Mouse (Mus musculus) T-helper 2 cell (primary cell): ENCODE results near the gene Plpp3.

Source experiments
- in situ Hi-C: fragments of 300-600 bp; cut with MboI, MseI; formaldehyde crosslinking; loops from one replicate; pipeline ENCODE4 v1.15.1; 2025; ENCODE audit warnings: high pct_unique_total_duplicates

Gene Plpp3

DNA sequence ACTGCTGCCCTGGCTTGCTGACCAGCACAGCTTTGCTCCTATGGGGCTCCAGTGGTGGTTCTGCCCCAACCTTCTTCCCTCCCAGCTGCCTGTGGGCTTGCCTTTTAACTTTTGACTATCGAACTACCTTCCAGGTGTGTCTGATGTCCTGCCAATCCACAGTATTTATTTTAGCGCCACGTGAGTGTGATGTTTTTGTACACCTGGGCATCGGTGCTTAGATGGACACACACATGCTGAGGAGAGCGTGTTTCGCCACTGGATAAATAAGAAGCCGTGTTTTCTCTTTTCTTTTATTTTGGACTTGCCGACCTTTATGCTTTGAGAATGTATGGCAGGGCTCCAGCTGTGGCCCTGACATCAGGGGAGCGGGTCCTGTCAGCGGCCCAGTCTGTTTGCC, 29.5 kb downstream of the Plpp3 start:
- in situ Hi-C loops: no loop called here

DNA sequence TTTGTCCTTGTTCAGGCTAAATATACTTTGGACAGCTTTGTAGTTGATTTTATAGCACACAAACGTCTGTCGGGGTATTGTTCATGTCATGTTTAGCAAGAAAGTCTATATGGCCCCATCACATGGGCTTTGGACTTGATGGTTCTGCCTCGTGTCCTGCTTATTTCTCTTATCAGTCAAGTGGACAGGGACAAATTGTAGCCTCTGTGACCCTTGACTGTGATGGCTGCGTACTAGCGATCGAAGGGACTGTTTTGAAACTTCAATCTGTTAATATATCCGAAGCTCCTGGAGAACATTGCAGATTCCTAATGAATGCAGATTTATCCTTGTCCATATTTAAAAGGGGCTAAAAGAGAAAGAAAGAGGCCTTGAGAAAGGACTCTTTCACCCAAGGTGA, 30.7 kb downstream of the Plpp3 start:
- in situ Hi-C loops: no loop called here

DNA sequence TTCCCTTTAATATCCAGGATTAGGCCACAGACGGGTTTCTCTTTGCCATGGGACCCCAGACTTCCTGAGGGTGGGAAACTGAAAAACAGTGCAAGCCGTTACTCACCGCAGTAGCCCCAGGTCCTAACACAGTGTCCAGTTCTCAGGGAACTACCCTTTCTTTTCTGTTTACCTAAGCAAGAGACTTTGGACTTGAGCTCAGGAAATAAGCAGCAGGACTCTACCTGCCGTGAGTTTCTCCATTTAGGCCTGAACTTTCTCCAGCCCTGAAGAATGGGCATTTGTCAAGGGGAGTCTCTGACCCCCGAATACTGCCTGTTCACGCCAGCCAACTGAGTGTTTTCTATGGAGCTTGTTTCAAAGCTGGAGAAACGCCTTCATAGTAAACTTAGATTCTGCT, 31.7 kb downstream of the Plpp3 start:
- in situ Hi-C loops: no loop called here

DNA sequence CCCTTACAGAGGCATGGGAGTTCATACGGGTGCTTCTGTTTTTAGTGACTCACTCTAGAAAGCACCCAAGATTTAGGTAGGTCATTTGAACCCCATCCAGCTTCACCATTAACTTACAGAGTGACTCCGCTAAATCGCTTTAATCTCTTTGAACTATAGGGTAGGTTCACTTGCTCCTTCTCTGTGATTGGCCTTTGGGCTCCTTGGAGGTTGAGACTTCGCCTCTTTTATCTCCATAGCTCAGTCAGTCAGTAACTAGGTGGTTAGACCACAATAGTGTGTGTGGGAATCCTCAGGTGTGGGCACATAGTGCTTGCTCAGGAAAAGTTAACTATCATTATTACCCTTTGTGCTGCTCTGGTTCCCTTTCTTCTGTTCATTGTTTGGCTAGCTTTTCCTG, 33.7 kb downstream of the Plpp3 start:
- in situ Hi-C loops: no loop called here

DNA sequence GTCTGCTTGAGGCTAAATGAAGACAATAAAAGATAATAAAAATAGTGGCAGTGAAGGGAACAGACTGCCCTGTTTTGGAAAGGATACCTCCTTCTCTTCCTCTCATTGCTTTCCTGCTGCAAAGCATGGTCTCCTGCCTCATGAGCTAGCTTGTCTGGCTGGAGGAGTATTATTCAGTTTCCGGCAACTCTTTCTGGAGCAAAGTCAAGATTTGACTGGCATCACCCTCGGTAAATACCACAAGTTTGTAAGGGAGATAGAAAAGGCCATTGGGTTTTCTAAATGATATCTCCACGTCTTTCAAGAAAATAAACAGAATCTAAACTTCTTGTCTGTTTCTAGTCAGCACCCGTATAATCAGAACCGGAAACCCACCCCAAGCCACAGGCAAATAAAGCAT, 34.4 kb downstream of the Plpp3 start:
- in situ Hi-C loops: no loop called here

DNA sequence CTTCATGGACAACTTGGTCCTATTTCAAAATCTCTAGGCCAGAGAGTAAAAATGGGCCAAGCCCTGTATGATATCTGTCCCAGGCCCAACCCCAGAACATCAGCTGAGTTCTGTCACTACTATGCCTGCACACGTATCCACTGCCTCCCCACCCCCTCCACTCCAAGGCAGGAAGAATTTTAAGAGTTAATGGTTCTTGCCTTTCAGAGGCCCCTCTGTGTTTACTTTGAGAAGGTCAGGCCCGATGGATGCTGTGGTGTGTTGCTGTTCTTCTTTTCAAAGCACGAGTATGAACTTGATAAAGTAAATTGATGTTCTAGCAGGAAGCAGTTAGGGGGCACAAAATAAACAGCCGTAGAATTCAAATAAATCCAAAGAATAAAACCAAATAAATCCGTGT, 35.5 kb downstream of the Plpp3 start:
- in situ Hi-C loops: no loop called here

DNA sequence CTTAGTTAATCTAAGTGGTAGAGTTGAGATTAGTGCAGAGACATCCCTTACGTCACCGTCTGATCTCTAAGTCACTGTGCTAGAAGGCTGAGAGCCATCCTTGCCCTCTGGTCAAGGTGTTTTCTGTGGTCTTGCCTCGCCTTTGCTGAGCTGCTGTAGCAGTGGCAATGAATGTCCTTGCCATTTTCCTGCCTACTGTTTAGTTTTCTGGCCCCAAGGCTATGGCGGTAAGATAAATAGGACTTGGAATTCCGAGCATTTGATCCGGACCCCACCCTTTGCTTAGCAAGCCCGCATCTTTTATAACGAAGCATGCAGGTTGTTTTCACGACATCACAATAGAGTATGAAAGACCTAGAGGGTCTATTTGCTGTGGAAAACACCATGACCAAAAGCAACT, 38.1 kb downstream of the Plpp3 start:
- in situ Hi-C loops: no loop called here

DNA sequence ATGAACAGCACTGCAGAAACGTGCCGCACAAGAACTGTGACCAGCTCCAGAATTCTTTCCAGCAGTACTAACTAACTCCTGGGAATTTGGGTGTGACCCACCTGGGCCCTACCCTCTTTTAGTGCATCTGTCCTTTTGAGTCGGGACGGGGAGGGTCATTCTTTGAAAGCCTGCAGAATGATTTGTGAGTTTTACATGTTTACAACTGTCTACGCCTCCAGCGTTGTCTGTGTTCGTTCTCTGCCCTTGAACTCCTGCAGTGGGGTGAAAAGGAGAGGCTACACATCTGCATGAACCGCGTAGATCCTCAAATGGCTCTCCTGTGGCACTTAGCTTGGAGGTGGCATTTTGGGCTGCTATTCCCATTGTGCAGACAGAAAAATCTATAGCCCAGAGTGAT, 39.0 kb downstream of the Plpp3 start:
- in situ Hi-C loops: no loop called here

DNA sequence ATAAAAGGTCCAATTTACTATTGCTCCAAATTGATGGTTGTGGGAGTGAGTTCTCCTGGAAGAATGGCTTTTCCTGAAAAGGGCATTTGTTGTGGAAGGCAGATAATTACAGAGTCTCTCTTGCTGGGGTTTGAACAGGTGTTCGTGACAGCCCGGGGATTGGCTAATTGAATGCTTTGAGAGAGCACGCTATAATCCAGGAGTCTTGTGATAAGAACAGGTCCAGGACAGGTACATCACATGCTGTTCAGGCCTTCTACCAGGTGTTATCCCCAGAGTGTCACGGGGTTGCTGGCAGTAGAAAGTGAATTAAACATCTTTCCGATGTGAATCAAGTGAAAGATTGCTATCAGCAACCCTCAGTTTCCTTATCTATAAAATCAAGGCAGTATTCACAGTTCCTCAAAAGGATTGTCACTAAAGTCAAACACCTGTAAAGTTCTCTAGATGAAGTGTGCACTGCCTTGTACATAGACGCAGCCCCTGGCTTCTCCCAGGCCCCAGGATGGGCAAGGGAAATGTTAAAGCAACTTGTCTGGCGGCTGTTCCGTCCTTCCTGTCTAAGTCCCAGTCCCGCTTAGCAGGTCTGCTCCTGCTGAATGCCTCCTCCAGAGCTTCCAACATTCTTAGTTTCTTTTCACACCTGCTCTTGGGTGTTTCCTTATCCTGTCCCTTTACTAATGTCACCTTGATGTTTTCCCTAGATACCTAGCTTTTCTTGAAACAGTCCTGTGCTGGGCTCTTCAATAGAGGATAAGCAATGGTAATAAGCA, 40.0 kb downstream of the Plpp3 start:
- in situ Hi-C loops: no loop called here

DNA sequence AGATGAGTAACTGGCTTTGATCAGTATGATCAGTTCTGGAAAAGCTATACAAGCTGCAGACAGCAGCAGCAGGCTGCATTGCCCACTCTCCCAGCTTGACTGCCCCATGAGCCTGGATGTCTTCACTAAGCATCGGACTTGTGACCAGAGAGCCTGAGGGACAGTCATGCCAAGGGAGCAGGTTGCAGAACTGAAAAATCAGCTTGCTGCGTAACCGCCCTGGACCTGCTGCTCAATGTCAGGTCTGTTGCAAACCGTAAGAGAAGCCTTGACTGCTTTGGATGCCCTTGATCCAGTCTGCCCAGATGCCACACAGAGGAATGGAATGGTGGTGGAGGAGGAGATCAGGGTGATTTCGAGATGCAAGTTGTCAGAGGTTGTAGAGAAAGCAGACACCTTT, 41.5 kb downstream of the Plpp3 start:
- in situ Hi-C loops: no loop called here

DNA sequence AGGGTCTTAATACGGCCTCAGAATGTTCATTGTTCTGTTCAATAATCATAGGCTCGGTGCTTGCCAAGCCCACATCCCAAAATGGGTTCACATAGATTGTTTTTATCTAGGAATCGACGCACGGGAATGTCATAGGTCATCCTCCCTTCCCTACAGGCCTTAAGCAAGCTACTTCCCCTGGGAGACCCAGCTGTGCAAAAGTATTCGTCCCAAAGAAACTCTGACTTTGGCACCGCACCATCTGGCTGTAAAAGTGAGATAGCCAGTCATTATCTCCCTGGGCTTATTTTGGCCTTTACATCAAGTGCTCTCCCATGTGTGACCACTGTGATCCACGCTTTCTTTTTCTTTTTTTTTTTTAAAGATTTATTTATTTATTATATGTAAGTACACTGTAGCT, 42.2 kb downstream of the Plpp3 start:
- in situ Hi-C loops: no loop called here

DNA sequence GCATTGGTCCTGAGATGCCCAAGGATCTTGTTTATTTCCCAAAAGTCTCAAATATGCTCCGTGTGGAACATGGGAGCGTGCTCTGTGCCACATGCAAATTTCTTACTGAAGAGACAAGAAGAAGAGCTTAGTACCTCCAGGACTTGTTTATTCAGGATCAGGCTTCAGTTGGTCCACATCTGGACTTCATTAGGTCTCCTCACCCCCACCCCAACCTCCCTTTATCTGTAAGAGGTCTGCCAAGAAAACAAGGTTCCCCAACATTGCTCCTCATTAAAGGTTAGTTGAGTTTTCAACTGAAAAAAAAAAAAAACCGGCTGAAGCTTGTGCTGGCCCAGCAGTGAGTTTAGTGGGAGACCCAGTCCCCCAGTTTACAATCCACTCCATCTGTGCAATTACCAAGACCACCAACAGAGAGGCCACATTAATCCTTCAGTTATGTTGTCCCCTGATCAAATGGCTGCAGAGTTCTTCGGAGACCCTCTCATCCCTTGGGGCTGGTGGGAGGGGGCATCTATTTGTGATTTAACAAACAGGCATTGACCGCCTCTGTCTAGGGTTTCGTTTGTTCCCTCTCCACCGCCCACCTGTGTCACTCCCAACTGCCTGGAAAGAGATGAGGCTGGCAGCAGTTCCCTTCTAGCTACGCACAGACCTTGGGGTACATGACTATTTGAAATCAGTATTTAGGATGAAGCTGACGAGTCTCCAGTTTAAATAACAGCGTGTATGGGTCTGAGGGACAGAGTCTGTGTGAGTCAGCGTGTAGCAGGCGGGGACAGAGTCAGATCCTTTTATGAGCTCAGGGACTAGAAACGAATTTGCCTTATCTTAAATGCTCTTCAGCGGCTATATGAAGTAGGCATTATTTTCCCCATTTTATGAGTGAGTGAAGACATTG, 43.7 kb downstream of the Plpp3 start:
- in situ Hi-C loops: no loop called here

DNA sequence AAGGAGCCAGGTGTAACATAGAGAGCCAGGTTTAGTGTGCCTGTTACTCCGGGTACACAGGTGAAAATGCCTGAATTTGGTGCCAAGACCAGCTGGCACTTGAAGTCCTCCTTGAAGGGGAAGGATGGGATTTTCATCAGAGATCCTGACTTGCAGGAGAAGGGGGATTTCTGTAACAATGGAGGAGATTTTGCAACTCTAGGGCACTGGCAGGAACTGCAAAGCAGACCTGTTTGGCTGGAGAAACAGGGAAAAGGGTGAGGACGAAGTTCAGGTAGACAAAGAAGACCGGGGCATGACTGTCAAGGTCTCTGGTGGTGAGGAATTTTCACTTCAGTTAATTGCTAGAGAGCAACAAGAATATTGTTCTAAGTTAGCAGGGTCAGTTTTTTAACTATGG, 45.3 kb downstream of the Plpp3 start:
- in situ Hi-C loops: no loop called here

DNA sequence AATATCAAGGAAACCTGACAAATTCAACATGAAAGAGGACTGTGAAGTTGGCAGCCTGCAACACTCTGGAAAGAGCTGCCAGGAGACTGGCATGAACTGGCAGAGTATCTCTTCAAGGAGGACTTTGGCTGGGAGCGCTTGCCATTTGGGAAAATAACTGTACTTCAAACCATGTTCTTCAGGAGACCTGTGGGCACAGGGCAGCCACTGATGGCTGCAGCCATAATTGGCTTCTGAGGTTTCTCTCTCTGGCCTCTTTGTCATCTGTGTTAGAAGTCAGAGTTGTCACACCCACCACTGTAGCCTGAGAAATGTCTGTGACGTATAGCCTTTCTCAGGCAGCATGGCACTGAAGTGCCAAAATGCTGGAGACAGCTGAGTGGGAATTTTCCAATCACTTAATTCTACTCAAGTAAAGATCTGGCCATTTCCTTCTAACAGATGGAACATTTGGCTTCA, 46.2 kb downstream of the Plpp3 start:
- in situ Hi-C loops: no loop called here

DNA sequence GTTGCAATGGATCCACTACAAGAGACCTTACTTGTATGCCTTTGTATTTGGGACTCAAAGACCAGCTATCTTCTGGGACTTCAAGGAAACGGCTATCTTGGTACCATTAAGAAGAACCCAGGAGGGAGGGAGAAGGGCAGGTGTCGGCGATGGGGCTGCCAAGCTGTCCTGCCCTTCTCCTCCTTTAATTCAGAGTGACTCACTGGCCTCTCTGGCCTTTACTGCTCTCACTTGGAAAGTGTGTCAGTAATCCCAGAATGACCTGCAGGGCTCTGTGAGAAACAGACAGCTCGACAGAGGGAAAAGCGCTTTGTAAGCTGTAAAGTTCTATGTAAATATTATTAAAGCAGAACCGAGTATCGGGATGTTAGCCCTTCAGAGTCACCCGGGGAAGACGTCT, 46.9 kb downstream of the Plpp3 start:
- in situ Hi-C loops: no loop called here

DNA sequence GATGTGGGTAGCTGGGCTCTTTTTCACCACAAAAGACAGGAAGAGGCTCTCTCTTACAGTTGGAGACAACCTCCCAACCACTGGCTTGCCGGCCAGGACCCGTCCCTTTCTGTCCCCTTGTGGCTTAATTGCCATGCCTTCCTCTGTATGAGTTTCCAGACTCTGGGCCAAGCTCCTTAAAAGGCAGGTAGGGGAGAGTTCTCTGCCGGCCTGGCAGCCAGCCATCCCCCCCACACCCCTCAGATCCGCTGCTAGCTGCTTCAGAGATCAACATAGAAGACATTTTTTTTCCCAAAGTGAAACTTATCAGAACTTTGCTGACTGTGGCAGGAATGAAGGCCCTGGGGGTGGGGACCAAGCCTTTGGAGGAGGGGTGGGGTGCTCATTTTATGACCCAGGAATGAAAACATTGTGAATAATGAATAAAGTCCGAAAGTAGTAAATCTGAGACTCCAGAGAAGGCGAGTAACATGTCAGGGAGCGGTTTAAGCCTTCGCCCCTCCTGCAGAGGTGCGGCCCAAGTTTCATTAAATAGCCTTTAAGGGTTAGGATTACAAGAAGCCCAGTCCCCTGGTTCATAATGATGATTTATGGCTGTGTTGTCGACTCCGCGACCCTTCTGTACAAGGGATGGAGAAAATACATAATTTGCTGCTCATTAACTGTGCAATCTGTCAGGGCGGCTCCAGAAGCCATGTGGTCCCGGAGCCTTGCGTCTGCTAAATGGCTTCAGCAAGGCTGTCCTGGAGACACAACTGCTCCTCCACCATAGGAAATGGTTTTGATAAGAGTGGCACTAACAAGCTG, 48.1 kb downstream of the Plpp3 start:
- in situ Hi-C loops: no loop called here

DNA sequence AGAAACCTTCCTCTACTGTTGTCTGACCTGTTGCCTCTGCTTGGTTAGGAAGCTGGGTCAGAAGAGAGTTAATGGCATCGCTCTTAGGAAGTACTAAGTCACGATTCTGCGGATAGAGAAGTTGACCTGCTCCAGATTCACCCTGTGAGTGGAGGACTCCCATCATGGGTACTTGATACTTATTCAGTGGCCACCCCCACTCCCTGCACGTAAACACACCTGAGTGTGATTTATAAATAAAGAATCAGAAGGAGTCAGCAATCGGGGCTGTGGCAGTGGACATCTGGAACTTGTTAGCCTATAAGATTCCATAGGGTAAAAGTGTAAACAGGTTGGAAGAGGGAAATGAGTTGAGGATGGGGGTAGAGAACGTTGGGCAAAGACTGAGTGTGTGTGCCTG, 49.0 kb downstream of the Plpp3 start:
- in situ Hi-C loops: no loop called here

DNA sequence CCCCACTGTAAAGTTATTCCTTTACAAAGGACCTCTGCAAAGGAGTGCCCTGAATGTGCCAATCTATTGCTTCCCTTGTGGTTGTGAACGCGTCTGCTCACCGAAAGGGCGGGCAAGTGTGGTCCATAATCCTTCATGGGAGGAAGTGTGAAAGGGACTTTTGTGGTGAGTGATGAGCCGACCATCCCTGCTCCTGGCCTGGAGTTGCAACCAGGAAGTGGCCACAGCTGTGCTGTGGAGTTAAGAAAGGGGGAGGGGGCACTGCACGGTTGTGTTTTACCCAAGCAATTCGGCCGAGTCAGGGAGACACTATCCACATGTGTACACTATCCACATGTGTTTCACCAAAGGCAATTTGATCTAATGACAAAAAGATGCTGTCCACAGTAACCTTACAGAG, 49.8 kb downstream of the Plpp3 start:
- in situ Hi-C loops: no loop called here

DNA sequence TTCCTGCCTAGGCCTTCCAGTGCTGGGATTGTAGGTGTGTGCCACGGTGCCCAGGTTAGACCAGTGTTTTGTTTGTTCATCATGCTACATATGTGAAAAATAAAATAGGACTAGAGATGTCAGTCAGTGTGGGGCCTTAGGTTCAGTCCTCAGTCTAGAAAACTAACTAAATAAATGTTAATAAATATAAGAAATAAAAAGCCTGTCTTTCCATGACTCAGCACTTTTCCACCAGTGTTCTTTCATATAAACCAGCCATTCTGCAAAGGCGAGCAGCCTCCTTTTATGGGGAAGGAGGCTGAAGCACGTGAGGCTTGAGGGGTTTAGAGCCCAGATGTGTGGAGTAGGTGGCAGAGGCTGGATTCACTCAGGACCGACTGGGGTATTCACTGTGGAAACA, 50.5 kb downstream of the Plpp3 start:
- in situ Hi-C loops: no loop called here

DNA sequence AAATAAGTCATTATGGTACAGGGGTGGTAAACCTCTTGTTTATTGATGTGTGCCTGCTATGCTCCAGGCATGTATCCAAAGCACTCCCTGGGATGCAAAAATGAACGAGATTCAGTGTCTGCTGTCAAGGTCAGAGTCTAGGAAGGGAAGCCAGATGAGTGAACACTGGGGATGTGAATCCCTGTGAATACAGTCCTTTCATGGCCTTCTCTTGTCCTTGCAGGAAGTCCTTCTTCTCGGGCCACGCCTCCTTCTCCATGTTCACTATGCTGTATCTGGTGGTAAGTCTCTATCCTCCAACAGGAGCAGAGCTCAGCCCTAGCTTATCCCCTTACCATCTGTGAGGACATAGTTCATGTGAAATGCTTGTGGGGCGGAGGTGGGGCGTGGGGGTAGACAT, 51.8 kb downstream of the Plpp3 start:
- in situ Hi-C loops: no loop called here

DNA sequence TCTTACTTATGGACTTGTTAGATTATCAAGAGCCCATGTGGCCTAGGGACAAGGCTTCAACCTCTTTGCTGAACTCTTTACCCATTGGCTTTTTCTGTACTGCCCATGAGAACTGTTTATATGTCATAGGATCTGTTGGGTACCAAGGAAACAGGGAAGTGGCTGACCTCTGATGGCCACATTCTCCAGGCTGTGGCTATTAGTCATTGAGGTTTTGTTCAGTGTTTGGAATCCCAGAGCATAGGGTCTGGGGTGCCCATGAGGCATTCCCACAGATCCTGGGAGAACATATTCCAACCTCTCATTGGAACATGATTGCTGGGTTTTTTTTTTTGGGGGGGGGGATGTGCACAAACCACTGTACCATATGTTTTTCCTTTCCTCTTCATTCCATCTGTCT, 56.2 kb downstream of the Plpp3 start:
- in situ Hi-C loops: no loop called here

DNA sequence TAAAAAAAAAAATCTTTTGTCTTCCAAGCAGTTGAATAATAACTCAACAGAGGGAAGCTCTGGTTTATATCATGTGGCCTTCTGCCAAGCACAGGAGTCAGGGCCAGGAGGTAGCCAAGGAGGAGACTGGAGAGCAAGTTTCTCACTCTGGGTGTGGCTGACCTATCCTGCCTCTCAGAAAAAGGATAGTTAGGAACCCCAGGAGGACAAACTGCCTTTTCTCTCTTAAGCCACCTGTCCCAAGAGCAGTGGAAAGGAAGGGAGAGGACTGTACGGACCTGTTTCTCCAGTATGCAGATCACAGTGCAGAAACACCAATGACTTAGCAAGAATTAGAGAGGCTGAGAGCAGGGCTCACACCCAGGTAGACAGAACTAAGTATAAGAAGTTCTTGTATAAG, 57.3 kb downstream of the Plpp3 start:
- in situ Hi-C loops: no loop called here
